Mouse (Mus musculus) heart, postnatal 14 days (tissue): ENCODE measurements around the gene Brat1. TPM values are rescaled to one million over a fixed set of nuclear protein-coding genes. Genes with fewer than 3 reads are reported as not detected.

ENCODE experiments used
- DNase-seq, 2 experiments: peaks; one replicate each; pipeline ENCODE4 v3.0.0; 2021 to 2022
- intact Hi-C: fragments of 180-260 bp; cut with DNase I; formaldehyde crosslinking; loops from one replicate; pipeline ENCODE4 v1.15.1; 2025
- total RNA-seq, 2 experiments: library from RNA; stranded (reverse); gene quantifications; 2 replicates each; pipeline ENCODE4 v1.2.3; 2021

Gene Brat1
- total RNA-seq, 2 experiments from 2014 or later, result 8.6 to 10.8 TPM

- intact Hi-C loops, result no loop called here
- DNase-seq, result peak in 1 of 2 experiments; percentile 44
Measured at GRCm38 (mm10) chr5:140735297-140735696, 30.5 kb downstream of the Brat1 start.

GRCm38 (mm10) chr5:140736166-140736565 lies 31.4 kb downstream of the Brat1 start:
- intact Hi-C loops, result no loop called here
- DNase-seq, result no peak

DNA sequence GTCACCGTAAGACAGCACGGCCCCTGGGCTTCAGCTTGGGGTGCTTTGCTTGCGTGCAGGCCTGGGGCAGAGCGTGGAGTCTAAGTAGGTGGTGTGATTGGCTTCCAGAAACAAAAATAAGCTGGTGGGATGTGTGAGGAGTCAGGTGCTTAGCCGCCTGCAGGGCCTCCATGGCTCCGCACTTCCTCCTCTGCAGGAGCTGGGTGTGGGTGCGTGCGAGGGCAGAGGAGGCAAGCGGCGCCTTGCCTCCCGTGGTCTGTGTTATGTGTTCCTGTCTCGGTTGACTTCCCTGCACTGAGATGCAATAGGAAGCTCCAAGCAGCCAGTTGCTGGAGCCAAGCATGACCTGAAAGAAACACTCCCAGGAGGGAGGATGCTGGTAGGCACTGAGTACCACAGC lies 35.0 kb downstream of the Brat1 start:
- DNase-seq, result no peak
- intact Hi-C loops, result no loop called here

GRCm38 (mm10) chr5:140741040-140741439 lies 36.2 kb downstream of the Brat1 start:
- intact Hi-C loops, result no loop called here
- DNase-seq, result peak; percentile 54 to 60

- intact Hi-C loops, result no loop called here
- no peak for DNase-seq
Measured at GRCm38 (mm10) chr5:140741877-140742276, 37.1 kb downstream of the Brat1 start.

DNA sequence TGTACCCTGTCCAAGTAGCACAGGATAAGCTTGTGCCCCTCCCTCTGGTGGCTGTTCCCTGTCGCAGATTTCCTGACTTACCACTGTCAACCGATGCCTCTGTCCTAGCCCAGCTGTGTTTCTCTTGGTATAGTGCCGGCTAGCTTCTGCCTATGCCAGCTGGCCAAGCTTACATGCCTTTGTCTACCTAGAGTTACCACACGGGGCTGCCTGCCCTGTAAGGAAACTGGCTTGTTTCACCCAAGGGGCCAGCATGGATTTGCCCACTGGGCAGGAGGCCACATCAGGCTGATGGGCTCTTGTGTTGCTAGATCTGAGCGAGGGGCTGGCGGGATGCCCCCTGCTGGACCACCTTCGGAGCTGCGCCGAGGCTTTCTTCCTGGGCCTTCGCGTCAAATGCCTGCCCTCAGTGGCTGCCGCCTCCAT lies 38.9 kb downstream of the Brat1 start:
- intact Hi-C loops, result no loop called here
- peak in 1 of 2 experiments; percentile 20 for DNase-seq

GRCm38 (mm10) chr5:140748425-140748824 lies 43.6 kb downstream of the Brat1 start:
- DNase-seq, result peak in 1 of 2 experiments; percentile 28
- intact Hi-C loops, result loop anchor here (5.0 kb wide), 2 partner anchors 41 to 211 kb away; partner anchors contain the start of gene Brat1

DNA sequence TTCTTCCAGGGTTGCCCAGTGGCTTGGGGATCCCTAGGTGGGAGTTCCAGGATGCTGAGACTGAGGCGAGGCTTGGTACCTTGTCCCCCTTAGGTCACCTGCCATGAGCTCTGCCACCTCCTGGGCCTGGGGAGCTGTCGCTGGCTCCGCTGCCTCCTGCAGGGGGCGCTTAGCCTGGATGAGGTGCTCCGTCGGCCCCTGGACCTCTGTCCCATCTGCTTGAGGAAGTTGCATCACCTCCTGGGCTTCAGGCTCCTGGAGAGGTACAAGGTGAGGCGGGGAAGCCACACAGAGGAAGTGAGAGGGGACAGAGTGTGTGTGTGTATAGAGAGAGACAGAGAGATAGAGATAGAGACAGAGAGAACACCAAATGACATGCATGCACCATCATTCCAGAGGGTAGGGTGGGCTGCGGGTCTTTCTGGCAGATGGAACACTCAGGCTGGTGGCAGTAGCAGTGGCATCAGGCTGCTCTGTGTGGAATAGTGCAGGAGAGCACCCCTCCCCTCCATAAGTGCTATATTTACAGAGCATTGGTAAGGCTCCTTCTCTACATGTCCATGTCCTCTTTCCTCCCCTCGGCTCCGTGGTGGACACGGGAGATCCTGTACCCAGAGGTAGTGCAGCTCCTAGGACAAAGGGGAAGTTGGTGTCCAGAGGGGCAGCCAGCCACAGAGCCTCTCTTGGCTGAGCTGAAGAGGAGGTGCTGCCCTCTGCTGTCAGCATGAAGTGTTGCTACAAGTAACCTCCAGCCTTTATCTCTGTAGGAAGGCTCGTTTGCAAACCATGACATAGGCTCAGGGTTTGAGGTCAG lies 44.5 kb downstream of the Brat1 start:
- intact Hi-C loops, result loop anchor here (5.0 kb wide), 2 partner anchors 42 to 212 kb away; partner anchors contain the start of gene Brat1

GRCm38 (mm10) chr5:140750925-140751324 lies 46.1 kb downstream of the Brat1 start:
- peak in 1 of 2 experiments; percentile 57 for DNase-seq
- intact Hi-C loops, result no loop called here

More for the DNA sequence above, 44.5 kb downstream of the Brat1 start:
- DNase-seq, result peak; percentile 80 to 89

- no peak for DNase-seq
- intact Hi-C loops, result loop anchor here (2.0 kb wide), 1 partner anchor 75 kb away; no protein-coding TSS in a partner anchor
Measured at GRCm38 (mm10) chr5:140752041-140752440, 47.2 kb downstream of the Brat1 start.

DNA sequence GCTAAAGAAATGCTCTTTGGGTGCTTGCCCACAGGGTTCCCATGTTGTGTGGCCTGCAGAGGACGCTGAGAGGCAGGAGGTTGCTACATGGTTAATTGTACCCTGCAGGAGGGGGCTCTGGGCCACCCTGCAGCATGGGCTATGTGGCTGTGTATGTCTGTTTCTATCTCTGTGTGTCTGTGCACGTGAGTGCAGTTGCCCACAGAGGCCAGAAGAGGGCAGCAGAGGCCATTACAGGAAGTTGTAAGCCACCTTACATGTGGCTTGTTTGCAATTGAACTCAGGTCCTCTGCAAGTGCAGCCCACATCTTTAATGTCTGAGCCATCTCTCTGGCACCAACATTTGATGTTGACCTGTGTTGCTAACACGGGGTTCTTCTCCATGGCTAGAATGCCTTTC lies 47.8 kb downstream of the Brat1 start:
- intact Hi-C loops, result loop anchor here (2.0 kb wide), 1 partner anchor 74 kb away; no protein-coding TSS in a partner anchor
- no peak for DNase-seq

DNA sequence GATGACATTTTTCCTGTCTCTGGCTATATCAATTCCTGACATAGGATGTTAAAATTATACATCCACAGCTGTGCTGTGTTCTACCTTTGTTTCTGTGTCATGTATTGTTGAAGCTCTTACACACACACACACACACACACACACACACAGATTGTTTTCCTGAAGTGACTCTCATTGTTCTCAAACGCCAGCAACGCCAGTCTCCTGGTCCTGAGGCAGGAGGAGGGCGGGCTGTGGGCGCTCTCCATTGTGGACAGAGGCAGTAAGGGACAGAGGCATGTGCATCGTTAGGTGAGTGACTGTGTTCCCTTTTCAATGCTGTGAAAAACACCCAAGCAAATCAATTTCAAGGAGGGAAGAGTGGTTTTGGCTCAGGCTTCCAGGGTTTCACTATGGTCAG lies 48.4 kb downstream of the Brat1 start:
- intact Hi-C loops, result loop anchor here (2.0 kb wide), 1 partner anchor 74 kb away; no protein-coding TSS in a partner anchor
- DNase-seq, result no peak

- intact Hi-C loops, result no loop called here
Measured at GRCm38 (mm10) chr5:140758864-140759263, 54.1 kb downstream of the Brat1 start.

GRCm38 (mm10) chr5:140762540-140762939 lies 57.7 kb downstream of the Brat1 start:
- intact Hi-C loops, result no loop called here
- DNase-seq, result no peak

More at GRCm38 (mm10) chr5:140758864-140759263, 54.1 kb downstream of the Brat1 start:
- no peak for DNase-seq

GRCm38 (mm10) chr5:140764921-140765613 lies 60.3 kb downstream of the Brat1 start:
- intact Hi-C loops, result loop anchor here (5.0 kb wide), 1 partner anchor 62 kb away; no protein-coding TSS in a partner anchor
- DNase-seq, result no peak

- intact Hi-C loops, result loop anchor here (5.0 kb wide), 1 partner anchor 61 kb away; no protein-coding TSS in a partner anchor
- no peak for DNase-seq
Measured at GRCm38 (mm10) chr5:140766566-140766965, 61.8 kb downstream of the Brat1 start.

- peak; percentile 87 to 88 for DNase-seq
- intact Hi-C loops, result loop anchor here (5.0 kb wide), 1 partner anchor 60 kb away; no protein-coding TSS in a partner anchor
Measured at GRCm38 (mm10) chr5:140767704-140768141, 62.9 kb downstream of the Brat1 start.

DNA sequence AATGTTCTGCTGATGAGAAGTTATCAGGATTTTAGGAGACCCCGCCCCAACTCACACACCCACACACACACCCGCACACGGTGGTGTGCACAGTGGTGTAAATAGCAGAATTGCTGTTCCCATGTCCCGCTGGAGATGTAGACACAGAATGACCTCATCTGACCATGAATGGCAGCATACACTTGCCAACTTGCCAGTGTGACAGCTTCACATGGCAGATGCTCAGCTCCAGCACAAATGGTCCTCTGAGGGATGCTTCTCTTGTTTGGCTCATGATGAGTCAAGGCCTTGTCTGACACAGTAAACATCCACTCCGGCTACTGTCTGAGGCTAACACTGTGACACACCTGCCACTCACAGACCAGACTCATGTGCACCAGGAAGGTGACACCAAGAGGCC lies 63.5 kb downstream of the Brat1 start:
- intact Hi-C loops, result loop anchor here (5.0 kb wide), 1 partner anchor 59 kb away; no protein-coding TSS in a partner anchor
- peak in 1 of 2 experiments; percentile 37 for DNase-seq
